Mouse (Mus musculus) C2C12 (cell line): ENCODE measurements around the gene Gm11273.

Experiments used
- CEBPB ChIP-seq: IDR thresholded peaks from one replicate; pipeline ENCODE4 v1.6.1; 2011; ENCODE audit warnings: low read depth, mild to moderate bottlenecking, control low read depth, moderate library complexity
- CTCF ChIP-seq: IDR thresholded peaks from one replicate; pipeline ENCODE4 v1.5.1; 2011; ENCODE audit not compliant: control insufficient read depth, insufficient read depth, insufficient read length
- MAX ChIP-seq: IDR thresholded peaks from one replicate; pipeline ENCODE4 v1.6.1; 2011; ENCODE audit warnings: mild to moderate bottlenecking, control low read depth
- MYOG ChIP-seq: IDR thresholded peaks from one replicate; pipeline ENCODE4 v1.6.1; 2011; ENCODE audit not compliant: control insufficient read depth, insufficient read length; ENCODE audit errors: extremely low read depth

GRCm38 (mm10) chr13:21472427-21472826 lies 28.8 kb downstream of the Gm11273 start:
- TF ChIP-seq CEBPB: no peak
- TF ChIP-seq MYOG: no peak
- TF ChIP-seq CTCF: no peak
- TF ChIP-seq MAX: no peak
